ENCODE assay signal across 12 mouse cellular contexts in genomic region chr6:6185735-6186068, GRCm38 (mm10). TPM values are rescaled to one million over a fixed set of nuclear protein-coding genes. Genes with fewer than 3 reads are reported as not detected.
A peak's percentile ranks its signal among the peaks of the same experiment; 100 is the strongest.
DNase-seq lines count a peak whose midpoint lies in the region; ATAC-seq lines count a peak whose summit lies in the region.
"Had no signal": no experiment of that assay in that cellular context is flagged by ENCODE, and none has a peak within 500 bp of the region (broad histone marks: within the 10 kb centered on the region; RNA-seq: fewer than 3 reads in every experiment).

No protein-coding gene starts in this region.

- no peak; the same call in 1 of the 2 replicates for ATAC-seq in heart, embryonic 11.5 days (replicated peaks; ENCODE audit: insufficient number of reproducible peaks, low FRiP score, low TSS enrichment)
- peak; percentile 21; the same call in 1 of the 2 replicates for ATAC-seq in intestine, embryonic 15.5 days
- peak; percentile 77 for ATAC-seq in liver, embryonic 16.5 days (ENCODE audit: low read depth)
- no peak for ATAC-seq in hindbrain, embryonic 13.5 days (ENCODE audit: low FRiP score)

- peak overlapping the region; percentile 23 for H3K27ac ChIP-seq in heart, embryonic 11.5 days (ENCODE audit: low read depth, low read length)
- no peak overlapping the region for H3K27ac ChIP-seq in intestine, embryonic 15.5 days
- peak overlapping the region; percentile 51 for H3K27ac ChIP-seq in liver, embryonic 16.5 days (ENCODE audit: low read length)
- no peak overlapping the region for H3K27ac ChIP-seq in hindbrain, embryonic 13.5 days
- H3K27ac ChIP-seq: gastrocnemius, adult 2 months; hindbrain, embryonic 14.5 days had no signal

- H3K9ac ChIP-seq in heart, embryonic 11.5 days (ENCODE audit: low read depth, low read length): no peak overlapping the region
- H3K9ac ChIP-seq in intestine, embryonic 15.5 days: no peak overlapping the region
- H3K9ac ChIP-seq in liver, embryonic 16.5 days (ENCODE audit: low read depth, low read length): no peak overlapping the region
- no peak overlapping the region for H3K9ac ChIP-seq in hindbrain, embryonic 13.5 days
- H3K9ac ChIP-seq: hindbrain, embryonic 14.5 days had no signal

- no peak overlapping the region for H3K4me3 ChIP-seq in heart, embryonic 11.5 days (ENCODE audit: low read depth, low read length)
- no peak overlapping the region for H3K4me3 ChIP-seq in intestine, embryonic 15.5 days (replicated peaks)
- H3K4me3 ChIP-seq in liver, embryonic 16.5 days (ENCODE audit: low read depth, low read length): no peak overlapping the region
- H3K4me3 ChIP-seq in hindbrain, embryonic 13.5 days: no peak overlapping the region
- H3K4me3 ChIP-seq: gastrocnemius, adult 2 months had no signal

- no peaks in the 10 kb centered on the region for H3K27me3 ChIP-seq in heart, embryonic 11.5 days (ENCODE audit: control insufficient read depth, insufficient read depth, low read length)
- H3K27me3 ChIP-seq in intestine, embryonic 15.5 days (replicated peaks): no peaks in the 10 kb centered on the region
- no peaks in the 10 kb centered on the region for H3K27me3 ChIP-seq in liver, embryonic 16.5 days (ENCODE audit: control insufficient read depth, insufficient read depth, low read depth, low read length)
- no peaks in the 10 kb centered on the region for H3K27me3 ChIP-seq in hindbrain, embryonic 13.5 days

- peak; percentile 94 for DNase-seq in heart, adult 11 months
- no peak for DNase-seq in heart, postnatal 25 days (ENCODE audit: low spot score)
- DNase-seq in testis, postnatal 10 days (ENCODE audit: low spot score): no peak
- no peak for DNase-seq in embryo, embryonic 11 days
- DNase-seq: cerebellum, adult 2 months; gastrocnemius, adult 2 months; right cerebral cortex, postnatal 25 days had no signal

- H3K4me1 ChIP-seq in heart, embryonic 11.5 days (ENCODE audit: control insufficient read depth, insufficient read depth, low read length): peaks cover 13% of the 10 kb centered on the region
- no peaks in the 10 kb centered on the region for H3K4me1 ChIP-seq in intestine, embryonic 15.5 days (replicated peaks)
- H3K4me1 ChIP-seq in liver, embryonic 16.5 days (ENCODE audit: control insufficient read depth, low read depth, low read length): peaks cover 3% of the 10 kb centered on the region; the same call in 1 of the 2 replicates
- H3K4me1 ChIP-seq in hindbrain, embryonic 13.5 days (replicated peaks): no peaks in the 10 kb centered on the region

- no peaks in the 10 kb centered on the region for H3K9me3 ChIP-seq in heart, embryonic 11.5 days (replicated peaks; ENCODE audit: control insufficient read depth, low read length)
- no peaks in the 10 kb centered on the region for H3K9me3 ChIP-seq in intestine, embryonic 15.5 days
- H3K9me3 ChIP-seq in liver, embryonic 16.5 days (replicated peaks; ENCODE audit: control insufficient read depth, low read length): no peaks in the 10 kb centered on the region
- no peaks in the 10 kb centered on the region for H3K9me3 ChIP-seq in hindbrain, embryonic 13.5 days

- no peak overlapping the region for H3K4me2 ChIP-seq in heart, embryonic 11.5 days
- no peak overlapping the region for H3K4me2 ChIP-seq in intestine, embryonic 15.5 days (replicated peaks)
- no peak overlapping the region for H3K4me2 ChIP-seq in liver, embryonic 16.5 days (ENCODE audit: low read depth, low read length)
- no peak overlapping the region for H3K4me2 ChIP-seq in hindbrain, embryonic 13.5 days
- H3K4me2 ChIP-seq: hindbrain, embryonic 14.5 days had no signal

- intact Hi-C loops in heart, postnatal 25 days (cut with DNase I): no loop called here

- no peaks in the 10 kb centered on the region; the same call in 1 of the 2 replicates for H3K36me3 ChIP-seq in heart, embryonic 11.5 days (ENCODE audit: control insufficient read depth, insufficient read depth, low read length)
- no peaks in the 10 kb centered on the region for H3K36me3 ChIP-seq in intestine, embryonic 15.5 days
- no peaks in the 10 kb centered on the region for H3K36me3 ChIP-seq in liver, embryonic 16.5 days (ENCODE audit: control insufficient read depth, insufficient read depth)
- no peaks in the 10 kb centered on the region for H3K36me3 ChIP-seq in hindbrain, embryonic 13.5 days

- WGBS in heart, embryonic 11.5 days (ENCODE audit: insufficient replicate concordance): 27% methylated on average over 3 of the region's 3 CpGs
- WGBS in intestine, embryonic 15.5 days: 55% methylated on average over 3 of the region's 3 CpGs
- 77% methylated on average over 3 of the region's 3 CpGs for WGBS in liver, embryonic 16.5 days (ENCODE audit: insufficient replicate concordance)
- 96% methylated on average over 3 of the region's 3 CpGs for WGBS in hindbrain, embryonic 13.5 days

RNA-seq across cellular contexts. Expression of gene Slc25a13, which starts 31.3 kb away (rescaled TPM):
- total RNA-seq in heart, postnatal 25 days (2021): 100 to 1,000 TPM; 124 to 140 TPM
- polyA plus RNA-seq in heart, embryonic 11.5 days (2014; fragmentation: Nextera tagmentation; extraction: Ambion mirVana): 59.4 and 67.0 TPM in 2 replicates
- polyA plus RNA-seq in intestine, embryonic 15.5 days (2015; fragmentation: Nextera tagmentation; extraction: Ambion mirVana): 47.3 and 48.2 TPM in 2 replicates
- 55.1 and 58.7 TPM in 2 replicates for polyA plus RNA-seq in liver, embryonic 16.5 days (2015; fragmentation: Nextera tagmentation; extraction: Ambion mirVana)
- 7.4 and 7.8 TPM in 2 replicates for polyA plus RNA-seq in hindbrain, embryonic 13.5 days (2015; fragmentation: Nextera tagmentation; extraction: Ambion mirVana)

Comparison
In these comparisons a context has a peak if more than half of its experiments do, and no peak if none do; other contexts are left out.
1. ATAC-seq: peak in intestine, embryonic 15.5 days (single experiment) and liver, embryonic 16.5 days (single experiment); none in heart, embryonic 11.5 days (single experiment) and hindbrain, embryonic 13.5 days (single experiment).
2. H3K27ac ChIP-seq: peak in heart, embryonic 11.5 days (single experiment) and liver, embryonic 16.5 days (single experiment); none in intestine, embryonic 15.5 days (single experiment) and hindbrain, embryonic 13.5 days (single experiment).